Mouse (Mus musculus): ENCODE data around the gene Sdk2.

Sdk2 gene

DNA sequence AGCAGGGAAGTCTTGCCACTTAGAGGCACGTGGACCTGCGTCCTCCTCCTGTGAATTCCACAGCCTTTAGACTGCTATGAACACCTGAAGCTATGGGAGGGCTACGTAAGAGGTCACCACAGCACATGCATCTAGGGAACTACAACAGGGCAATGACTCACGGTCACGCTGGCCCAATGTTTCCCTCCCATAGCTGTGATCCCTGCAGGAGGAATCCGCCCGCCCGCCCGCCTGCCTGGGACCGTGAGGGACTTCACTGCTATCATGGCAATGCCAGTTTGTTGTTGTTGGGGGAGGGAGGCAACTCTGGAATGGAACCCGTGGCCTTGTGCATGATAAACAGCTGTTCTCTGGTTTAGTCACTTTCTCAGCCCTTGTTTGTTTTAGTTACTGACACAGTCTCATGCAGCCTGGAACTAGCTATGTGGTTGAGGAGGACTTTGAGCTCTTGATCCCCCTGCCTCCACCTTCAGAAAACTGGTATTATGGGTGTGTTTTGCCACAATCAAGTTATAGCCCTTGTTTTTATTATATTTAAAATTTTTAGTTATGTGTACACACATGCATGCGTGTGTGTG is 249.8 kb downstream of the Sdk2 start:
- no peak for DNase-seq

DNA sequence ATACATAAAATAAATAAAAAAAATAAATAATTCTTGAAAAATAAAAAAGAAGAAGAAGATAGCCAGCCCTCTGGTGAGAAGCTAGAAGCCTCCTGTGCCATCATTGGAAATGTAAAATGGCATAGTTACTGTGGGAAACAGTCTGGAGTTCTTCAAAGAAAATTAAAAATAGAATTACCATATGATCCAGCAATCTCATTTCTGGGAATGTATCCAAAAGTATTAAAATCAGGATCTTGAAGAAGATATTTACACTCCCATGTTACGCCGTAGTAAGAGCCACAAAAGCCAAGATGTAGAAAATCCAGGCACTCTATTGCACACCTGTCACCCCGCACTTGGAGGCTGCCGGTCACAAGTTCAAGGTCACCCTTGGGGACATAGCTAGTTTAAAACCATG is 250.4 kb downstream of the Sdk2 start:
- DNase-seq = no peak

DNA sequence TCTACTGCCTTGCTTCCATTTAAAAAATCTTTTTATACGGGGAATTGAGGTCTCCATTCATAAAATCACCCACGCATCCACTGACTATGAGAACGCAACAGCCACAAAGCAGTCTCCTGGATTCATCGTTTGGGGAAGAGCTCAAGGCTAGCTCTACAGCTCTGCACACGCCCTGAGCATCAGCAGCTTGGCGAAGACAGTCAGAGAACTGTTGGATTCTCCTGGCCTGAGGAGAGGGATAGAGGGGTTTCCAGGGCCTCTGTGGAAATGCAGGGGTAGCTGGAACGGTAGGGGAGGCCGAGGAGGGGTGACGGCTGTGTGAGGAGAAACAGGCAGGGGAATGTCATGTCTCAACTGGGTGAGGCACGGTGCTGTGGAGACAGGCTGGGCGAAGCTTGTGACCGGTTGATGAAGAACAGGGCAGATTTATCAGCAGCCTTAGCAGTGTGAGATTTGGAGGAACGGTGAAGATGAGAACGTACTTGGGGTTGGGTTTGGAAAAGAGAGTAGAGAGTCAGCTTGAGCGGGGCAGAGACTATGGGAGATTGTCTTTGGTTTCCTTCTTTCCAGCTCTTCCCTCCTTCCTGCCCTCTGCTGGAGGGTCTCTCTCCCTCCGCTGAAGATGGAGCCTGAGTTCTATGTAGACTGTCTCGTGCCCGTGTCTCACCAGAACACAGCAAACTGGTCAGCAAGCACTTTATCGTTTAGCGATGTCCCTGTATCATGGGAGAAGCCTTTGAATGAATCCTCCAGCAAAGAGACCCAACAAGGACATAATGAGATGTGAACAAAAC is 255.1 kb downstream of the Sdk2 start:
- DNase-seq = no peak

DNA sequence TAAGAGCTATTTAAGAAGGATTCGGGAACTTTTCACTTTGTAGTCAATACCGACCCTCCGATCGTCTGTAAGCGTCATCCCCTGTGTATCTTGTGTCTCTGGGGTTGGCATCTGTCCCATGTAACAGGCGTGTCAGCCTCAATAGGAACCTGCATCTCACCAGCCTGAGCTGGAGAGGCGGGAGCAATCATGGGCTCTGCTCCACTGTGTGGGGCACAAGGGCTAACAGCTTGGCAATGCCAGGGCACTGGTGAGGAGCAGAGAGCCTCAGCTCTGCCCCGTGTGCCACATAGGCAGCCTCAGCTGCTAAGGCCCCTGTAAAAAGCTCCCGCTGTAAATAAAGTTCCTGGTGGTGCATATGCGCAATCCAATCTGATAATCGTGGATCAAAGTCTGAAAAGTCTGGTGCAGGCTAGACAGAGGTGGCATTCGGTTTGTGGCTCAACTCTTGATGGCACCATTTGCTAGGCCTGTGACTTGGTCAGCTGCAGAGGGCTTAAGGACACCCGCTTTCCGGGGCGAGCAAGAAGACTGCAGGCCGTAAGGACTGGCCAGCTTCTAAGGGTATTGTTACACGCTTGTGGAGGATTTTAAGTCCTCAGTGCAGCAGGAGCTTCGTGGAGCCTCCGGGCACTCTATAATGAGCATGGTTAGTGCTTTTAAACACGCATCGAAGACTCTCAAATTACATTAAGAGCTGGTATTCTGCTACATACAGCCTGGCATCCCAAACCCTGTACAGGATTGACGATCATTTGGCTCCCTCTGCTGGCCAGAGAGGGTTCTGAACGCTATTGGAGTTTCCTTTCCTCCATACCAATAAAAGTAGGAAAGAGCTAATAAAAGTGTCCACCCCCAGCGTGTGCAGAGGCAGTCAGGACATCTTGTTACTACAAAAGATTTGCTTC is 256.0 kb downstream of the Sdk2 start:
- DNase-seq = peak; percentile 84

DNA sequence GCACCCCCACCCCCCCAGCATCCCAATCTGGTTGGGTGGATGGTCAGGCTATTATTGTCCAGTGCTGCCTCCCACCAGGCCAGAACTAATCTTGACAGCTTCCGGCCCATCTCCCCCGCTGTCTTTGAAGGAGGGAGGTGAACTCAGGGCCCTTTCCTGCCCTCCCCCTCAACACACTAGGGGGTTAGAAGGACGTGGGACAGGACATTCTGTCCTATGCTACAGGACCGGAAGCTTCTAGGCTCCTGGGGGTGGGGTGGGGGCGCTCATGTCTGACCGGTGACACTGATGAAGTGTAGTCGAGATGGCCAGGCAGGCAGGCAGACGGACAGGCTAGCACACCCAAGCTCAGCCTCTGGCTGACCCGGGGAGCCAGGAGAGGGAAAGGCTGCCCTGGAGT is 259.8 kb downstream of the Sdk2 start:
- no peak for DNase-seq

DNA sequence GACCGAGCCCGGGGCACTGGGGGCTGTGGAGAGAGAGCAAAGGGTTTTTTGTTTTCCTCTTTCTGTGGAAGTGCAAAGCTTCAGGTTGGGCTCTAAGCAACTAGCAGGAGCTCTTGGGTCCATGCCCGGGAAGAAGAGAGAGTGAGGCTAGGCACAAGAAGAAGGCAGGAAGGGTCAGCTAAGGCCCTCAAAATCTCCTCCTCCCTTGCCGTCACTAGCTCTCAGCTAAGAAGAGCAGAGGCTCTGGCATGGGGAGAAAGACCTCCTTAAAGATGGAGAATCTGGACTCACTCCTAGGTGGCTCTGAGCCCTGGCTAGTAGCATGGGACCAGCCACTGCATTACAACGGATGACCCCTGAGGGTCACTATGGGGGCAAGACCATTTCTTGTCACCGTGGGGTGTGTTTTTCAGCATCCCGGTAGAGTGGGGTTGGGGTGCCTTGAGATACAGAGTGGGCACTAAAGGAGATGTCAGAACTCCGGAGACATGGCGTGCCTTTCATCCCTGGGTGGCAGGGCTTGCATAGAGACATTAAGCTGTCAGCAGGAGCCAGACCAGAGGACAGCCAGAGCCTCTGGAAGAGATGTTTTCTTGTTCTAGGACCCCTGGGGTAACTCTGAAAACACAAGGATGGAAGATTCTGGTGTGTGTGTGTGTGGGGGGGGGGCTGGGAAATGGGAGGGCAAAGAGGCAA is 260.3 kb downstream of the Sdk2 start:
- DNase-seq = no peak

DNA sequence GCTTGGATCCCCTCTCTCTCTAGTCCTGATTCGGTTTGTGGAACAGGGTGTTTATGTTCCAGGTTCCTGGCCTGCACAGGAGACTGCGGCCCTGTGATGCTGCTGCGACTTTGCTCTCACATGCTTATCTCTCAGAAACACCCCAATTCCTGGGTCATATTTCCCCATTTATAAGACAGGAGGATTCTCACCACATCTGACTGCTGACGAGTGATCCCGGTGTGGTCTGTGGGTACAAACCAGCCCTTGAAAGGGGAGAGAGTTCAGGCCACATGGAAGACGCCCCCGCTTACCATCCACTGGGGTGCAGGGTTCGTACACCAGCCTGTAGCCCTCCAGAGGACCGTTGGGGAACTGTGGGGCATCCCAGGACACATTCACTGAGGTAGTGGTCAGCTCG is 260.9 kb downstream of the Sdk2 start:
- DNase-seq = no peak

DNA sequence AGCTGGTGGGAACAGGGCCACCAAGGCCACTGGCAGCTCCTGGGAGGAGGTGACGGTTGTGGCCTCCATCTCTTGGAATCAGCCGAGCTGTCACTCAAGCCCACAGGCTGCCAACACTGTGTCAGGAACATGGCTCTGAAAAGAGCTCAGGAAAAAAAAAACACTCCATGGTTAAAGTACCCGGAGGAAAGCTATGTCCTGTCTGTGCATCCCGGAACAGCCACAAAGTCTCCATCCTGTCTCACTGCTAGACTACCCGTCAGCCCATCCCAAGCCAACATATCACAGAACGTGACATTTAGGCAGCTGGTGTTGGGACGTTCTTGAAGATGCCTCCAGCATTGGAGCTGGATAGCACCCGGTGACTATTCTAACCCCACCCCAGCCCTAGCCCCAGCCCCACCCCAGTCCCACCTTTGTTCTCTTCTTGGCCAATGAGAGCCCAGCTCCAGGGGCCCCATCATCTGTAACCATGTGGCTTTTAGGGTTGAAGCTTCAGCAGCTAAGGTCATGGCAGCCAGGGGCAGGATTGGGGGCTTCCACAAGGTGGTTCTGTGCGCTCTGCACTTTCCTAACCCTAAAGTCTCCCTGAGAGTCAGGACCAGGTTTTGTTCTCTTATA is 263.4 kb downstream of the Sdk2 start:
- peak; percentile 74 to 79 for DNase-seq

DNA sequence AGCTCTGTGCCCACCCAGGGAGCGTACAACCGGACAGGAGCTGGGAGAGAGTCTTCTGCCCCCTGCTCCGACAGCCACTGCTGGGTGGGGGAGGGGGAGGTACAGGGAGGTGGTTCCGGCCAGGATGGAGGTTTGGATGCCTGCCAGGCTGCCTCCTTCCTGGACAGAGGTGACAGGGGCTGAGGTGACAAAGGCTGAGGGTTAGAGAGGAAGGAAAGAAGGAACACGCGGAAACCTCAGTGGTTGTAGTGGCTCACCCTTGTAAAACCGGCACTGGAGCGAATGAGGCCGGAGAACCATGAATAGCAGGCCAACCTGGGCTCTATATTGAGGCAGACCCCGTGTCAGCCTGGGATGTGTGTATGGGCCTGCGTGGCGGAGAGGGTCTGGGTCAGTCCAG is 264.4 kb downstream of the Sdk2 start:
- peak in 1 of 2 experiments; percentile 6 for DNase-seq

DNA sequence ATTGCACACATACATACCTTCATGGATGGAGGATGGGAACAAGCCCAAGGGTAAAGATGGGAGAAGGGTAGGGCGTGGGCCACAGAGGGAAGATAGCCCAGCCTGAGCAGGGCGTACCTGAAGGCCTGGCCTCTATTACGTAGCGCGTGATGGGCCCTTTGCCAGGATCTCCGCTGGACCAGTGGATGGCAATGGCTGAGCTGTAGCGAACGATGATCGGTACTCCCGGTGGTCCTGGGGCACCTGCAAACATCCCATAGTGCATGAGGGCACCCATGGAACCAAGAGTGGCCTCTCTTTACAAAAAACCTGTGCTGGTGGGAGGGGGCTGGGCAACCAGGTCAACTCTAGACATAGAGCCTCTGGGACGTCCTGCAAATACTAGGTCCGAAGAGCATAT is 266.8 kb downstream of the Sdk2 start:
- no peak for DNase-seq

DNA sequence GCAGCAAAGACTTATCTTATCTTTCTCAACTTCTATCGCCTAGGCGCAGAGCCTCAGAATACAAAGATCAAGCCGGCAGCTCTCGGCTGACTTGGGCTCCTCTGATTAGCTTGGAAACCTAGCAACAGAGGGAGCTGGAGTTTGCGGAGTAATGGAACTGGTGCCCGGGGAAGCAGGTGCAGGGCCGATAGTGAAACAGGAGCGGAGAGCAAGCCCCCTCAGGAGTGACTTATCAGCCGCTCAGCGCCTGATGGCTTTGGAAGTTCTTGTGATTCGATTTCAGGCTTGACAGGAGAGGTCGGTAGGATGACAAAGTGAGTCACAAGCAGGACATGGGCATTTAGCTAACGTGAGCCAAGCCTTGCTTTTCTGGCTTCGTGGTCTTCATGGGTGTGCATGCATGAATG is 267.8 kb downstream of the Sdk2 start:
- DNase-seq = no peak

DNA sequence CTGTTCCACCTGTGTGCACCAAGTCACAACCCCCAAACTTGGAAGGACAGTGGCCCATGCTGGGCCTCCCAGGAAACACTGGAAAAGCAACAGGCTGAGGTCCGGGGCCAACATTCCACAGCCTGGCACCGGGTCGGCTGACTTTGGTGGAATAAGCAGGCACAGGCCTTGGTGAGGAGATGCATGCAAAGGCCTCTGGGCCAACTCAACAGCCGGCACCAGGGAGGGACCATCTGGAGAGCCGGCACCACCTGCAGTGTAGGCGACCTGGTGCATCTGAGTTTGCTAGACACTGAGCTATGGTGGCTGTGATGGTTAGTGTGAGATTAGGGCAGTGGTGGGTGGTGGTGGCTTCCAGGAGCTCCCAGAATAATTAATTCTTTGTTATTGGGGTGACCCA is 268.8 kb downstream of the Sdk2 start:
- DNase-seq = no peak

DNA sequence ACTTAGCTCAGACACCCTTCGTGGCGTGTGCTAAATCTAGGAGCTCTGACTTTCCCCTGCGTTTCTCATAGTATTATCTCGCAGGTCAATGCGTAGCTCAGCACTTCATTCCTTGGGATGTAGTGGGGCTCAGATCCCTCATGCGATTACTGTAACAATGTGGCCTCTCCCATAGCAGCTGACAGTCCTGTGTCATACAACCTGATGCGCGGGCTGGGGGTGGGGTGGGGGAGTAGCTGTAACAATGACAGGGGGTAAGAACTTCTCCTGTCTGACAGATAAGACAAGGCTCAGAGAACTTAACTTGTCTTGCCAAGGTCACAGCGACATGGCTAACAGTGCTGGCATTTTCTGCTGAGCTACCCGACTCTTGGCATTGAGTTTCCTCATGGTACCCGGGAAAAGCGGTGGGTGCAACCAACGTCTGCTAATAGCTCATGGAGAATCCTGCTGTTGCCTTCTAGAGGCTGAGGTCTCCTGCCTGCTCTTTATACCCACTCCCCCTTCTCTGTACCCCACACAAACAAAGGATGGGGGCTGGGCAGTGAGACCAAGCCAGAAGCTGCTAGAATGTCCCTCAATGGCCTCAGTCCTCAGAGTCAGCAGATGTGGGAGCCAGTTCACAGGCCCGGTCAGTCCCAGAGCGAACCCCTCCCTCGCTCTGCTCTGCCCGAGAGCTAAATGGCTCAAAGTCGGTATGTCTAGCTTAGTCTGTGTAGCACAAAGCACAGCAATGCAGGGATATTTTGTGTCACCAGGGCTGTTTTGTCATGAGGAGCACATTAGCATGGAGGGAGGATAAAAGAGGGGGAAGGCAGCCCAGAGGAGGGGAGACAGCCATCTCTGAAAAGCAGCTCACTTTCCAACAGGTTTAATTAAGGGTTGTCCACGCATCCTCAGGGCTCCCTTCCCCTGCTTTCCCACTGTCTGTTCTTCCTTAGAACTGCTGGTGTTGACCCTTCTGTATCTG is 269.5 kb downstream of the Sdk2 start:
- no peak for DNase-seq

DNA sequence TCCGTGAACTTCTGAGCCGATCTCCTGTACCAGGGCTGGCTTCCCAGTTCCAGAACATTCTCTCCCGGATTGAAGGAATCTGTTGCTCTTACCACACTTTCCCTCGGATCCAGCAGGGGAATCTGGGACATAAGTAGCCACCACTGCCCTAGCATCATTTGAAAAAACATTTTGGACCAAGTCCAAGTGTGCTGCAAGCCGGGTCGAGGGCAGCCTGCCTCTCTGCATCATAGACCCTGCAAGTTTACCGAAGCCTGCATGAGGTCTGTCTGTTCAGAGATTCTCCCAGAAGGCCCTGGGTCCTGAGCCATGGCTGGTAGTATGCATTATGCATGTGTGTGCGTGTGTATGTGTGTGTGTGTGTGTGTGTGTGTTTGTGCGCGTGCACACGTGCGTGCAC is 271.0 kb downstream of the Sdk2 start:
- DNase-seq = no peak

DNA sequence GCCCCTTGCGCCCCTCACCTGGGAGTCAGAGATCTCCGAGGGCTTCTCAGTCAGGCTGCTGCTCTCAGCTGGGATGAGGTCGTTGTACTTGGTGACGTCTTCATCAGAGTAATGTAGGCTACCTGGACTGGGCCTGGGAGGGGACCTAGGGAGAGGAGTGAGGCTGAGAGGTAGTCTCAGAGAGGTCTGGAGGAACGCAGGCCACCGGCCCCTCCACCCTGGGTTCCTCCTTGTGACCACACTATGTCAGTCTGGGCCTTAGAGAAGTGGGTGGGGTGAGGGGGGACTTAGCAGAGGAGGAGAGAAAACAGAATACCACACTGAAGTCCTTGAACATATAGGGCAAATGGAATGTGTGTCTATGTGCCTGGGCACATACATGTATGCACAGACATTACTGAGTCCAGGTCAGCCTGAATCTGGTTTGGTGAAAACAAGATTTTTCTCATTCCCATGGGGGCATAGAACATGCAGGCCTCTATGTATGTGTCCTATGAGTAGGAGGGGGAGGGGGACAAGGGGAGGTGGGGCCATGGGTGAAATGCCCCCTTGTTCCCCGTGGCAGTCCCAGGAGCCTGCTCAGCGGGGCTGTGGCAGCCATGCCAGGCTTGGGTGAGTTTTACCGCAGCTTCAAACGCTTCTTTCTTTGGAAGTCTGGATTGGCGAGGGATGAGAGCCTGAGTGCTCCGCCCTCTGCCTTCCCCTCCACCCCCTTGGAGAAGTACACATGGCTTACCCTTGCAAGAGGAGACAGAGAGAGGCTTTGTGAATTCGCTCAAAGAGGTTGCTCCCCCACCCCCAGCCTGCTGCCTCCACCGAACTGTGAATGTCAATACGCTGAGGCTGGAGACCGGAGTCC is 275.3 kb downstream of the Sdk2 start:
- DNase-seq = no peak

DNA sequence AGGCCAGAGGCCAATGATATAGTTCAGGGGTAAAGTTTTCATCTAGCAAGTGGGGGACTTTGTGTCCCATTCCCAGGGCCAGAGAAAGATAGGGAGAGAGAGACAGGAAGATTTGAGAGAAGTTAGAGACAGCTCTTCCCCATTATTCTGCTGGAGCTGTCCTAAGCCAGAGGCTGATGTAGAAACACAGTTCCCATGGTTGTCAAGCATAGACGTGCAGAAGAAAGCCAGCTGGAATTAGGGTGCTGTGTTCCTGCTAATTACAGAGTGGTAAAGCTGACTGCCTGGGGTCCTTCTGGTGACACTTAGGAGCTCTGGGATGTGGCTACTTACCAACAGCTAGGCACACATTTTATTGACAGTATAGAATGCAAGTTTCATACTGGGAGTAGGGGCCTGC is 277.7 kb downstream of the Sdk2 start:
- no peak for DNase-seq

DNA sequence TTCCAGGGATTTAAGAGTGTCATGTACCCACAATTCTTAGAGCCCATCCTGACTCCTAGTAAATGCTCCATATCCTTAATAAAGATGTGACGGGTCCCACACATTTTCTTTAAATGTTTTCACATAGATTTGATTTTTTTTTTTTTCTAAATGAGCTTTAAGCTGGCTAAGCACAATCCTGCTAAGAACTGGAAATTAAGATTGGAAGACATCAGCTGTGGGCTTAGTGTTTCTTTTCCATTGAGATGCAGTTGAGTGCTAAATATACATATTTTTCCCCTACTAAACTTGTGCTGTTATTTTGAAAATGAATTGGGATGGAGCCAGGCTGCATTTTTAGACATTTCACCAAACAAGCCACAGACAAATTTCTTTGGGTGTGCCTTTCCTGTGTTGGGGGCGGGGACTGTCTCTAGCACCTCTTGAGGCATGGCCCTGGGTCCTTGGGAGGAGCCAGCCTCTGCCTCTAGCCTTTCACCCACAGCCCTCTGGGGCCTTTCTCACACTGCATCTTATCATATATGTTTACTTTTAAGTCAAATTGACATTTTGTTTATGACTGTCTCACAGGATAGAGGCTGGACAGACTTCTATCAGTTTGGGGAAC is 278.6 kb downstream of the Sdk2 start:
- peak; percentile 34 to 38 for DNase-seq

DNA sequence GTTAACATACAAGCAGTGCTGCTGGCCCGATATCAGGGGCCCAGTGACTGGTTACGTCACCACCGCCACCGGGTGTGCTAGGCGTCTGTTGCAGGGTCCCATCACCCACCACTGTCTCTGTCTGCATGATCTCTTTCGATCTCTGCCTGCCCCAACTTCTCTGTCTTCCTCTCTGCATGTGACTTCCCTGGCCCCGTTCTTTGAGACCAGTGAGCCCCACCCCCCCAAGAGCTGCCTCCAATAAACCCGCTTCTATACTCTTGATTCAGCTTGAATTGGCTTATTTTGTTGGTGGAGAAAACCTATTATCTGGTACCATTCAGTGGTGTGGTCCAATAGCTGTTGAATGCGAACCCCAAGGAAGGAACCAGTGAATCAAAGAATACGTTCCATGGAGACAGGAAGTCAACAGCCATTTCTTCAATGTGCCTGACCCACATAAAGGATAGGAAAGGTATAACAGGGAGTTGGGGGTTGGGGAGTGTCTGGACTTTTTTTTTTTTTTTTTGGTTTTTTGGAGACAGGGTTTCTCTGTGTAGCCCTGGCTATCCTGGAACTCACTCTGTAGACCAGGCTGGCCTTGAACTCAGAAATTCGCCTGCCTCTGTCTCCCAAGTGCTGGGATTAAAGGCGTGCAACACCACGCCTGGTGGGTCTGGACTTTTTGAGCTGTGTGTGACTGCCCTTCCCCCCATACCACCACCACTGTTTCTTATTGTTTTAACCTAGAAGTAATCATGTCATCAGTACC is 279.2 kb downstream of the Sdk2 start:
- DNase-seq = peak in 1 of 2 experiments; percentile 19

DNA sequence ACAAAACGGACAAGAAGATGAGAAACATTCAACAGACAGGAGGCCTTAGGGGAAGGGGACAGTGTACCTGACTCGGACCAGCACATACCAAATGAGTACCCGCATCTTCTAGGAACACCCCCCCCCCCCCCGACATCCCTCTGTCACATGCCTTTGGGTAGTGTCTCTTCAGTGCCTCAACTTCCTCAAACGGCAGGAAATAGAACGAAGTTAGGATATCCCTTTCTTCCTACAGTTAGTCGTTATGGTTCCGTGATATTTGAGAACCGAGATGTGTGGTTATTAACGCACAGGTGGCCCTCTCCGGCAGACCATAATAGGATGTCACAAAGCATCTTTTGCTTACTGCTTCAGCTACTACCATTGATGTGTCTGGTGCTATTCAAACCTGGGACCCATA is 279.8 kb downstream of the Sdk2 start:
- DNase-seq = no peak
